Mouse (Mus musculus): ENCODE results near the gene Ipo13. TPM values are rescaled to one million over a fixed set of nuclear protein-coding genes. Genes with fewer than 3 reads are reported as not detected.

Gene Ipo13
- polyA plus RNA-seq, 1 experiment = 207 TPM

DNA sequence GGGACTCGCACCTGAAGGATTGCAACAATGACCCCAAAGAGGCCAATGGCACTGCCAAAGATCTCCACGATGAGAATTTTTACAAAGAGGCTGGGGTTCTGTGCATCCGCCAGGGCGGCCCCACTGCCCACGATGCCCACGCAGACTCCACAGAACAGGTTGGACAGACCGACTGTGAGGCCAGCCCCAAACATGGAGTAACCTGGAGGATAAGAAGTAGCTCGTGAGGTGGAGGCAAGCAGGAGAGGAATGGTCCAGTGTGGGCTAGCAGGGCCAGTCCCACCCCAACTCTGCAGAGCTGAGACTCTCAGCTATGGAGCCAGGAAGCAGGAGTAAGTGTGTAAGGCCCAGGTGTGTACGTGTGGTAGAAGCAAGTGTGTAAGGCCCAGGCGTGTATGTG lies 29.7 kb downstream of the Ipo13 start:
- TF ChIP-seq CTCF (IDR thresholded peaks at IDR 0.05; ENCODE audit: control insufficient read depth, insufficient read depth, insufficient replicate concordance, low read depth, low read length) = no peak; the same call in 1 of the 2 replicates
- TF ChIP-seq POLR2A (IDR thresholded peaks at IDR 0.05; ENCODE audit: control insufficient read depth, low read depth, low read length) = 0 out of 2 replicates have a peak, but pooled peaks have one; percentile 28
- Histone ChIP-seq H3K36me3 (ENCODE audit: control insufficient read depth, insufficient read depth, low read length) (no peaks in the 10 kb centered on the region; the same call in 1 of the 2 replicates), H3K4me3 (ENCODE audit: control insufficient read depth, low read depth, low read length) (peak overlapping the region; percentile 91), H3K27me3 (ENCODE audit: control insufficient read depth, insufficient read depth, low read length) (no peaks in the 10 kb centered on the region), H3K27ac (ENCODE audit: control insufficient read depth, insufficient read depth, low read depth, low read length) (peak overlapping the region; percentile 92), H3K4me1 (ENCODE audit: control insufficient read depth, insufficient read depth, low read length) (peaks cover 11% of the 10 kb centered on the region)

DNA sequence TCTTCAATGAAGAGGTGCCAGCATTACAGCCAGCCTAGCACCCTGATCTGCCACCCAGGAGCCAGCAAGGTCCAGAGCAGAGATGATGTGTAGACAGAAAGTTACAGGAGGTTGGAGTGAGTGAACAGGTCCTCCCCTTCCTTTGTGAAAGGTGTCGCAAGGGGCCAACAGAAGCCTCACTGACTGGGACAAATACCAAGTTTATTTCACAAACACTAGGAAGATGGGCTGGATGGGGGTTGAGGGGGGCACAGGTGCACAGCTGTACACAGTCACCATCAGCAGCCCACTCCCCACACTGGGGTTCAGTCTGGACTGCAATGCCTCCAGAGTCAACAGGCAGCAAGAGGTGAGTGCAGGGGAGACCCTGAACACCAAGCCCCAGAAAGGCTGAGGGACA lies 30.7 kb downstream of the Ipo13 start:
- Histone ChIP-seq H3K4me3 (ENCODE audit: control insufficient read depth, low read depth, low read length) (peak overlapping the region; percentile 91), H3K27ac (ENCODE audit: control insufficient read depth, insufficient read depth, low read depth, low read length) (peak overlapping the region; percentile 100), H3K4me1 (ENCODE audit: control insufficient read depth, insufficient read depth, low read length) (peaks cover 11% of the 10 kb centered on the region), H3K36me3 (ENCODE audit: control insufficient read depth, insufficient read depth, low read length) (no peaks in the 10 kb centered on the region; the same call in 1 of the 2 replicates), H3K27me3 (ENCODE audit: control insufficient read depth, insufficient read depth, low read length) (no peaks in the 10 kb centered on the region)
- no peak for TF ChIP-seq CTCF (IDR thresholded peaks at IDR 0.05; ENCODE audit: control insufficient read depth, insufficient read depth, insufficient replicate concordance, low read depth, low read length)
- TF ChIP-seq POLR2A (IDR thresholded peaks at IDR 0.05; ENCODE audit: control insufficient read depth, low read depth, low read length) = no peak

DNA sequence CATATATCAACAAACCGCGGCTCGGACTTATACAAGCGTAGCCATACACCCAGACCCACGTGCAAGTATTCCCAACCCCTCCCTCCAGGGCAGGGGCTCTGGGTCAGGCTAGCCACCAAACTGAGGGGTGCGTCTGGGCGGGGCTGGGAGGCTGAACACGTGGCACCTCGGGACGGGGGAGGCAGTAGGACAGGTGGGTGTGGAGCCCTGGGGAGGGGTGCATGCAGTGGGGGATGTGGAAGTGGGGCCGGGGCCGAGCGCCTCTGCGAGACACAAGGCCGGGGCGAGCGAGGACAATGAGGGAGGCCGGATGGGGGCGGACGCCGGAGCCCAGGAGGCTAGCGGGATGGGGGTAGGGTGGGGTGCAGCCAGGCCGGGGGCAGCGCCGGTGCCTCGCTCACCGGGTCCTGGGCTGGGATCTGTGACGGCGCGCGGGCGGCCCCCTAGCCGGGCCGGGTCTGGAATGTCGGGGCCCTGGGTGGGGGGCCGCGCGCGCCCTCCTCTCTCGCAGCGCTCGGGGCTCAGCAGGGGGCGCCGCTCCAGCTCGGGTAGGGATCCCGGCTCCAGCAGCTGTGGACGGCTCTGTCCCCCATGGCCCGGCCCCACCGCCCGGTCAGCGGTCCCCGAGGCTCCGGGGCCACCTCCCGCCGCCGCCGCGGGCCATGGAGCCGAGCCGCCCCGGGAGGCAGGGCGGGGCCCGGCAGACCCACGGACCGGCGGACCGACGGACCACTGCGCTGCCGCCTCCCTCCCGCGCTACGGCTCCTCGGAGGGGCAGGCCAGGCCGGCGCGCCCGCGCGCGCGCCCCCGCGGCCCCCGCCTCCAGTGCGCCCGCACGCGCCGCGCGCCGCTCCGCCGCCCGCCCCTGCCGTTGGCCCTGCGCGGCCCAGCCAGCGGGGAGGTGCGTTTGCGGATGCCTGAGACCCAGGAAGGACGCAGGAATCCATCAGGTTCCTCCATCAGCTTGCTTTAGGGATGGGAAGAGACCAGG lies 31.8 kb downstream of the Ipo13 start, which contains the start of gene B4galt2:
B4galt2 (minus strand) TSS at position 787 of the 991 bp plus-strand sequence.
- no peaks in the 10 kb centered on the region for H3K27me3 ChIP-seq (ENCODE audit: control insufficient read depth, insufficient read depth, low read length)
- peak within 1 kb of the TSS; percentile 91 for H3K4me3 ChIP-seq (ENCODE audit: control insufficient read depth, low read depth, low read length)
- peak within 1 kb of the TSS; percentile 100 for H3K27ac ChIP-seq (ENCODE audit: control insufficient read depth, insufficient read depth, low read depth, low read length)
- TF ChIP-seq POLR2A (IDR thresholded peaks at IDR 0.05; ENCODE audit: control insufficient read depth, low read depth, low read length) (peak; percentile 83), CTCF (IDR thresholded peaks at IDR 0.05; ENCODE audit: control insufficient read depth, insufficient read depth, insufficient replicate concordance, low read depth, low read length) (no peak)
- no peaks in the 10 kb centered on the region; the same call in 1 of the 2 replicates for H3K36me3 ChIP-seq (ENCODE audit: control insufficient read depth, insufficient read depth, low read length)
- peaks cover 11% of the 10 kb centered on the region for H3K4me1 ChIP-seq (ENCODE audit: control insufficient read depth, insufficient read depth, low read length)

DNA sequence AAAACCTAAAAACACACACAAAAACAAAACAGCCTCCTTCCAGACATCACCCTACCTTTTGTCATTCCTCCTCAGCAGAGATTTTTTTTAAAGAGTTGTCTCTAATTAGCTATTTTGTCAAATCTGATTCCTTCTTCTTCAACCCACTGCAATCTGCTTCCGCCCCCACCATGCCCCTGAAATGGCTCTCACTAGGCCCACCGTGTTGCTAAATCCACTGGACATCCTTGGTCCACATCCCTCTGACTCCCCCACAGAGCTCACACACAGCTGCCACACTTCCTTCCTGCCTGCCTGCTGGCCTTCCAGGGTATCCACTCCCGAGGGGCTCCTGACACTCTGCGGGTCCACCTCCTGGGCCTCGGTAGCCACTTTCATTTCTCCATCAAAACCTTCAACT lies 36.1 kb downstream of the Ipo13 start:
- peaks cover 1% of the 10 kb centered on the region; the same call in 1 of the 2 replicates for H3K36me3 ChIP-seq (ENCODE audit: control insufficient read depth, insufficient read depth, low read length)

DNA sequence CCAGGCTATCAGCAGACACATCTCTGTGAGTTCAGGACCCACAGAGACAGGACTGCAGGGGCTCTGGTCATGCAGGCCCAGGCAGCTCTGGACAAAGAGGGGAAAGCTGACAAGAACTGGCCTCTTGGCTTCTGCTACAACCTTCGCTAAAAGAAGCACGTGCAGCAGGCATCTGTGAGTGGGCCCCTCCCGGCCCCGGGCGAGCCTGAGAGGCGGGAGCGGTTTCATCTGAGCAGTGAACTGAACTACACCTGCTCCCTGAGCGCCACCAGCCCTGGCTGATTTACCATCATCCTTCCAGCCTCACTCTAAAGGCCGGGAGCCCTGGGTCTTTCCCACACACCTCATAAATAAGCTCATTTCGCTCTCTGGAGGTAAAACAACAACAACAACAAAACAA lies 36.5 kb downstream of the Ipo13 start:
- H3K36me3 ChIP-seq (ENCODE audit: control insufficient read depth, insufficient read depth, low read length) = peaks cover 1% of the 10 kb centered on the region; the same call in 1 of the 2 replicates

More for the DNA sequence above, 36.1 kb downstream of the Ipo13 start:
- Histone ChIP-seq H3K27ac (ENCODE audit: control insufficient read depth, insufficient read depth, low read depth, low read length) (no peak overlapping the region), H3K4me1 (ENCODE audit: control insufficient read depth, insufficient read depth, low read length) (peaks cover 6% of the 10 kb centered on the region), H3K4me3 (ENCODE audit: control insufficient read depth, low read depth, low read length) (no peak overlapping the region), H3K27me3 (ENCODE audit: control insufficient read depth, insufficient read depth, low read length) (no peaks in the 10 kb centered on the region)
- TF ChIP-seq CTCF (IDR thresholded peaks at IDR 0.05; ENCODE audit: control insufficient read depth, insufficient read depth, insufficient replicate concordance, low read depth, low read length) = no peak
- no peak for TF ChIP-seq POLR2A (IDR thresholded peaks at IDR 0.05; ENCODE audit: control insufficient read depth, low read depth, low read length)

DNA sequence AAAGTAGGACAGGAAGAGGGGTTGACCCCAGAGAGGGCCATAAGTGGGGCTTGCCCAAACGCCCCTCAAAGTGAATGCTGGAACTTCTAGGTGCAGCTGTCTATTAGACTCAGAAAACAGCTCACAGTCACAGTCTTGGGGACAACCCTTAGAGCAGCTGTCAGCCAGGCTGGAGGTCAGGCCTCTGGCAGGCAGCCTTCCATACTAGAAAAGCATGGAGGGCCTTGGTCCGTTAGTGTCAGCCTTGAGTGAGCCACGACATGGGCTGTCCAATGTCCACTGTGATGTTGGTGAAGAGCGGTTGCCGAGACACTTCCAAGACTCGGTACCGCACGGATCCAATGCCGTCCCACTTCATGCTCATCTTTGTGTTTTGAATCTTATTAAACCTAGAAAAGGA lies 41.2 kb downstream of the Ipo13 start:
- no peak overlapping the region; the same call in 1 of the 2 replicates for H3K4me3 ChIP-seq (ENCODE audit: control insufficient read depth, low read depth, low read length)
- H3K27ac ChIP-seq (ENCODE audit: control insufficient read depth, insufficient read depth, low read depth, low read length) = no peak overlapping the region
- H3K4me1 ChIP-seq (ENCODE audit: control insufficient read depth, insufficient read depth, low read length) = peaks cover 21% of the 10 kb centered on the region
- H3K36me3 ChIP-seq (ENCODE audit: control insufficient read depth, insufficient read depth, low read length) = peaks cover 3% of the 10 kb centered on the region; the same call in 1 of the 2 replicates
- H3K27me3 ChIP-seq (ENCODE audit: control insufficient read depth, insufficient read depth, low read length) = no peaks in the 10 kb centered on the region
- TF ChIP-seq CTCF (IDR thresholded peaks at IDR 0.05; ENCODE audit: control insufficient read depth, insufficient read depth, insufficient replicate concordance, low read depth, low read length) = no peak
- TF ChIP-seq POLR2A (IDR thresholded peaks at IDR 0.05; ENCODE audit: control insufficient read depth, low read depth, low read length) = no peak

More for the DNA sequence above, 36.5 kb downstream of the Ipo13 start:
- Histone ChIP-seq H3K4me1 (ENCODE audit: control insufficient read depth, insufficient read depth, low read length) (peaks cover 6% of the 10 kb centered on the region), H3K27ac (ENCODE audit: control insufficient read depth, insufficient read depth, low read depth, low read length) (no peak overlapping the region), H3K27me3 (ENCODE audit: control insufficient read depth, insufficient read depth, low read length) (no peaks in the 10 kb centered on the region), H3K4me3 (ENCODE audit: control insufficient read depth, low read depth, low read length) (no peak overlapping the region)
- no peak for TF ChIP-seq CTCF (IDR thresholded peaks at IDR 0.05; ENCODE audit: control insufficient read depth, insufficient read depth, insufficient replicate concordance, low read depth, low read length)
- TF ChIP-seq POLR2A (IDR thresholded peaks at IDR 0.05; ENCODE audit: control insufficient read depth, low read depth, low read length) = no peak

DNA sequence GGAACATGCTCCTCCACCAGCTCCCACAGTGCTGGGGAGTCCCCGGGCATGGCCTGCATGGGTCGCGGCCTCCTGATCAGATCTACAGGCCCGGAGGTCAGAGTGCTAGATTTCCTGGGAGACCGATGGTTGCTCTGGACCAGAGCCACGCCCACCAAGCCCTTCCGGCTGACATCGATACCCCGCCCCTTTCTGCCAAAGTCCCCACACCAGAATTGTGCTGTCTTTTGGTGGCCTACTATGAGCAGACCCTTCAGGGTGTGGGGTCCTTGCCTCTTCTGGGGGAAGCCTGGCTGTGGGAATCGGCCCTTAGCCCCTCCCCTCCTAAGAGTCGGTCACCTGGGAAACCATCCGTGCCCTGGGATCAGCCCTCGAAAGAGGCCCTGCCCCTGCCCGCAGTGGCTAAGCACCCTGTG lies 42.3 kb downstream of the Ipo13 start, which contains the start of gene Ccdc24:
Ccdc24 (minus strand) TSS at position 87 of the 416 bp plus-strand sequence.
- Histone ChIP-seq H3K27ac (ENCODE audit: control insufficient read depth, insufficient read depth, low read depth, low read length) (peak within 1 kb of the TSS; percentile 64), H3K4me3 (ENCODE audit: control insufficient read depth, low read depth, low read length) (peak within 1 kb of the TSS; percentile 90), H3K36me3 (ENCODE audit: control insufficient read depth, insufficient read depth, low read length) (peaks cover 3% of the 10 kb centered on the region; the same call in 1 of the 2 replicates), H3K4me1 (ENCODE audit: control insufficient read depth, insufficient read depth, low read length) (peaks cover 21% of the 10 kb centered on the region), H3K27me3 (ENCODE audit: control insufficient read depth, insufficient read depth, low read length) (no peaks in the 10 kb centered on the region)
- peak; percentile 65 for TF ChIP-seq POLR2A (IDR thresholded peaks at IDR 0.05; ENCODE audit: control insufficient read depth, low read depth, low read length)
- TF ChIP-seq CTCF (IDR thresholded peaks at IDR 0.05; ENCODE audit: control insufficient read depth, insufficient read depth, insufficient replicate concordance, low read depth, low read length) = no peak
